Mouse (Mus musculus): ENCODE data around the gene Morc4. TPM values are rescaled to one million over a fixed set of nuclear protein-coding genes. Genes with fewer than 3 reads are reported as not detected.

Gene Morc4
- polyA plus RNA-seq, 1 experiment from 2014 or later: 10.9 TPM

Other genes starting within 250 kb of the Morc4 start
- gene Tbc1d8b, start 186.7 kb downstream of the Morc4 start, polyA plus RNA-seq (2014; fragmentation: Nextera tagmentation; extraction: Ambion mirVana): 0.57 and 0.88 TPM in 2 replicates
- gene Gm15013, start 157.2 kb downstream of the Morc4 start, polyA plus RNA-seq (2014; fragmentation: Nextera tagmentation; extraction: Ambion mirVana): not detected in 2 replicates
- gene Ripply1, start 89.3 kb downstream of the Morc4 start, polyA plus RNA-seq (2014; fragmentation: Nextera tagmentation; extraction: Ambion mirVana): not detected in 2 replicates
- 0.07 TPM in 1 of 2 replicates, not detected in the other for gene Cldn2, start 70.8 kb downstream of the Morc4 start, polyA plus RNA-seq (2014; fragmentation: Nextera tagmentation; extraction: Ambion mirVana)
- 7.9 and 9.6 TPM in 2 replicates for gene Rbm41, start 126.9 kb upstream of the Morc4 start, polyA plus RNA-seq (2014; fragmentation: Nextera tagmentation; extraction: Ambion mirVana)
- gene Nup62cl, start 191.0 kb upstream of the Morc4 start, polyA plus RNA-seq (2014; fragmentation: Nextera tagmentation; extraction: Ambion mirVana): 2.3 and 2.6 TPM in 2 replicates
- gene Pih1h3b, start 191.2 kb upstream of the Morc4 start, polyA plus RNA-seq (2014; fragmentation: Nextera tagmentation; extraction: Ambion mirVana): not detected in 2 replicates